Mouse (Mus musculus): ENCODE measurements around the gene Rhbdd2. TPM values are rescaled to one million over a fixed set of nuclear protein-coding genes. Genes with fewer than 3 reads are reported as not detected.

Gene Rhbdd2
- polyA plus RNA-seq, 1 experiment: 23.3 TPM

DNA sequence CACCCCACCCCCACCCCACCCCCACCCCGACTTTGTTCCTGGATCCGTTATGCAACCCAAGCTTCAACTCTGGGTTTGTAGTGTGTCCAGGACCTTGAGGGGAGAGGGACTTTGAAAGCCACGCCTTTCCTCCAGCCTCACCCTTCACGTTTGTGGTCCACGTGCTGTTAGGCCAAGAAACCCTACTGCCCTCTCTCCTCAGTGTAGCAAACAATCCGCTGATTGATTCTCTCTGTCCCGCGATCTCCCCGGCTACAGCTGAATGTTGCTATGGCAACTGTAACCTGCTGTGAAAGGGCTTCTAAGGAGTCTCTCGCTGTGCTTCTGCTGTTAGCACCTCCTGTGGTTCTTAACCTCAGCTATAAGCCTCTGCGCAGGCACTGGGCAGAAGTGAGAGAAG lies 42.4 kb downstream of the Rhbdd2 start:
- Histone ChIP-seq H3K4me3 (ENCODE audit: insufficient read depth, low read length) (no peak overlapping the region), H3K27ac (ENCODE audit: insufficient read depth, low read length) (no peak overlapping the region), H3K4me1 (ENCODE audit: control insufficient read depth, insufficient read depth, low read length) (peaks cover 18% of the 10 kb centered on the region)
- TF ChIP-seq CTCF (IDR thresholded peaks at IDR 0.05; ENCODE audit: borderline replicate concordance, insufficient read depth, low read length) (no peak), POLR2A (IDR thresholded peaks at IDR 0.05; ENCODE audit: low read depth, low read length) (no peak)

DNA sequence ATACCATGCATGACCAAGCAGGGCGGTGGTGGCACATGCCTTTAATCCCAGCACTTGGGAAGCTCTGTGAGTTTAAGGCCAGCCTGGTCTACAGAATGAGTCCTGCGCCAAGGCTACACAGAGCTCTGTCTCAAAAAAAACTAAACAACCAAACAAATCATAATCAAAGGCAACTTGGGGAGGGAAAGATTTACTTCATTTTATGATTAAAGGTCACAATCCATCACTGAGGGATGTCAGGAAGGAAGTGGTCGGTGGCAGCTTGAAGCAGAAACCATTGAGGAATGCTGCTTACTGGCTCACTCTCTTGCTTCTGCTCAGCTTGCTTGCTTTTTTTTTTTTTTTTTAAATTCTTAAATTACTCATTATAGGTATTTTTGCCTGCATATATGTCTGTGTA lies 44.3 kb downstream of the Rhbdd2 start:
- peaks cover 9% of the 10 kb centered on the region for H3K4me1 ChIP-seq (ENCODE audit: control insufficient read depth, insufficient read depth, low read length)
- no peak for TF ChIP-seq CTCF (IDR thresholded peaks at IDR 0.05; ENCODE audit: borderline replicate concordance, insufficient read depth, low read length)
- TF ChIP-seq POLR2A (IDR thresholded peaks at IDR 0.05; ENCODE audit: low read depth, low read length): no peak
- H3K27ac ChIP-seq (ENCODE audit: insufficient read depth, low read length): no peak overlapping the region
- no peak overlapping the region for H3K4me3 ChIP-seq (ENCODE audit: insufficient read depth, low read length)

DNA sequence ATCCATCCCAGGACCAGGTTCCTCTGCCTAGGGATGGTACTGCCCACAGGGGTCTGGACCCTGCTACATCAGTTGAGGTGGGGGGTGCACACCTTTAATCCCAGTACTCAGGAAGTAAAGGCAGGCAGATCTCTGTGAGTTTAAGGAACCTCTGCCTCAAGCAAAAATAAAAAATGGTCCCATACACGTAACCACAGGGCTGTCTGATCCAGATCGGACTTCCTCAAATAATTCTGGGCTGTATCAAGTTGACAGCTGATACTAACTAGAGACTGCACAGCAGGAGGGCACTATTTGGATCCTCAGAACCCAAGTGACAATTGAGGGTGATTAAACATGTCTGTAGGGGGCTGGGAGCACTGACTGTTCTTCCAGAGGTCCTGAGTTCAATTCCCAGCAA lies 44.8 kb downstream of the Rhbdd2 start:
- H3K4me1 ChIP-seq (ENCODE audit: control insufficient read depth, insufficient read depth, low read length): peaks cover 8% of the 10 kb centered on the region
- no peak overlapping the region for H3K4me3 ChIP-seq (ENCODE audit: insufficient read depth, low read length)
- TF ChIP-seq CTCF (IDR thresholded peaks at IDR 0.05; ENCODE audit: borderline replicate concordance, insufficient read depth, low read length) (no peak), POLR2A (IDR thresholded peaks at IDR 0.05; ENCODE audit: low read depth, low read length) (no peak)
- H3K27ac ChIP-seq (ENCODE audit: insufficient read depth, low read length): no peak overlapping the region

DNA sequence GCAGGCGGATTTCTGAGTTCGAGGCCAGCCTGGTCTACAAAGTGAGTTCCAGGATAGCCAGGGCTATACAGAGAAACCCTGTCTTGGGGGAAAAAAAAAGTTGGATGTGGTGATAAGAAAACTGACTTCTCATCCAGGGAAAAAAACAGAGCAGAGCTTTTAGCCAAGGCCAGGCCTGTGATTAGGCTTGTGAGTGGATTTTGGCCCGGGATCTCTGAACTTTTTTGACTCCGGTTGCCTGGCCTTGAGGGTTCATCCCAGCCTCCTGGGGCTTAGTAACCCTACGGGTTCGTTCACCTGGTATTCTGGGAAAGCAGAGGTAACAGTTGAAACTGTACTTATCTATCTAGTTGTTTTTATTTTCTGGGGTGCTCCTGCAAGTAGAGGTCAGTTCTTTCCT lies 46.1 kb downstream of the Rhbdd2 start:
- H3K27ac ChIP-seq (ENCODE audit: insufficient read depth, low read length): no peak overlapping the region
- no peak overlapping the region for H3K4me3 ChIP-seq (ENCODE audit: insufficient read depth, low read length)
- H3K4me1 ChIP-seq (ENCODE audit: control insufficient read depth, insufficient read depth, low read length): peaks cover 8% of the 10 kb centered on the region
- TF ChIP-seq POLR2A (IDR thresholded peaks at IDR 0.05; ENCODE audit: low read depth, low read length): no peak
- no peak for TF ChIP-seq CTCF (IDR thresholded peaks at IDR 0.05; ENCODE audit: borderline replicate concordance, insufficient read depth, low read length)

DNA sequence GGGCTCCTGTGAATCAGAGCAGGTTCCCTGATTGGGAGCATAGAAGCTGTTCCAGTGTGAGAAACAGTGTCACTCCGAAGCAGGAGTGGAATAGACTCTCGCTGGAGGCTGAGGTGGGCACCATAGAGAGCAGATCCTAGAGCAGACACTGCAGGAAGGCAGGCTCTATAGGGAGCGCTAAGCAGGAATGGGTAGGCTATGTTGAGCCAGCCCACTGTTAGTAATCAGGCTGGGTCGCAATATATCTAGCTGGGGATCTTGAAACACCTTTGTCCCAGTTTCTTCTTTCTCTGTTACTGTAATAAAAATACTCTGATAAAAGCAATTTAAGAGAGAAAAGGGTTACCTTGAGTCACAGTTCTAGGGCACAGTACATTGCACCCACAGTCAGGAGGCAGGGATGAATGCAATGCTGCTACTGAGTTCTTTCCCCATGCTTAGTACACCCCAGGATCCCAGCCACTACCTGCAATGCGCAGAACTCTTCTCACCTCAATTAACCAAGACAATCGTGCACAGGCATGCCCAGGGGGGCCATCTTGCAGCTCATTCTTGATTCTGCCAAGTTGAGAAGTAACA lies 48.6 kb downstream of the Rhbdd2 start:
- no peak overlapping the region for H3K27ac ChIP-seq (ENCODE audit: insufficient read depth, low read length)
- H3K4me3 ChIP-seq (ENCODE audit: insufficient read depth, low read length): no peak overlapping the region
- no peak for TF ChIP-seq POLR2A (IDR thresholded peaks at IDR 0.05; ENCODE audit: low read depth, low read length)
- TF ChIP-seq CTCF (IDR thresholded peaks at IDR 0.05; ENCODE audit: borderline replicate concordance, insufficient read depth, low read length): no peak
- peaks cover 3% of the 10 kb centered on the region; the same call in 1 of the 2 replicates for H3K4me1 ChIP-seq (ENCODE audit: control insufficient read depth, insufficient read depth, low read length)

DNA sequence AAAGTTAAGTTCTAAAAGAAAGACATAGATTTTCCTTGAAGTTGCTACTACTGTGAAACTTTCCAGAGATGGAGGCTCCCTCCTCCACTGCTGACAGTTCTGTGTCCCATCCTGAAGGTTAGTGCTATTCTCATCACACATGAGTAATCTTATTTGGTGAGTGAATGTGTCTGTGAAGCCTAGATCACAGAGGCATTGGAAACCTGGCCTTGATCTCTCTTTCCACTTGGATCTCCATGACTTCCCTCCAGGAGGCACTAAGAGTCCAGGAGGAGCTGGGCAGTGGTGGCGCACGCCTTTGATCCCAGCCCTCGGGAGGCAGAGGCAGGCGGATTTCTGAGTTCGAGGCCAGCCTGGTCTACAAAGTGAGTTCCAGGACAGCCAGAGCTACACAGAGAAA lies 49.6 kb downstream of the Rhbdd2 start:
- no peak for TF ChIP-seq POLR2A (IDR thresholded peaks at IDR 0.05; ENCODE audit: low read depth, low read length)
- Histone ChIP-seq H3K27ac (ENCODE audit: insufficient read depth, low read length) (no peak overlapping the region), H3K4me1 (ENCODE audit: control insufficient read depth, insufficient read depth, low read length) (no peaks in the 10 kb centered on the region), H3K4me3 (ENCODE audit: insufficient read depth, low read length) (no peak overlapping the region)

DNA sequence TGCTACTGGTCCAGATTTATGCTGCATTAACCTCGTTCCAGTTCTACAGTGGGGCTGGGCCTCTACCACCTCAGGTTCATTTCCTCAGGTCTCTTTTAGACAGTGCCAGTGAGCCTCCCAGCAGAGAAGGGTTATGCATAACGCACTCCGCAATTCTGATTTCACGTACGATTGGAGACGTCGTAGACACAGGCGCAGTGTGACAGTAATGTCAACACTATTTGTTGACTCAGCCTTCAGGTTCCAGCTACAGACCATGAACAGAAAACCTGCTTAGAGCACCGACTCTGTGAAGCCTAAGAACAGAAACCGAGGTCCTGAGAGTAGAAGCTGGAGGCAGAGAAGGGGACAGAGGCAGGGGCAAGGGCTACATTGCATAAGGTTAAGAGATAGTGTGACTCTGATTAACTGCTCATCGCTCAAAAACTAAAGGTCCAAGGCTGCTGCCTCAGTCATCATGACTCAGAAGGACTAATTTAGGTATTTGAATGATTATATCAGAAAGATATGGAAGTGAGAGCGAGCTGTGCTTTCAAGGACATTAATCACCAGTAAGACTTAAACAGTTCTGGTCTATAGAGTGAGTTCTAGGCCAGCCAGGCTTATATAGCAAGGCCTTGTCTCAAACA lies 50.6 kb downstream of the Rhbdd2 start:
- Histone ChIP-seq H3K4me3 (ENCODE audit: insufficient read depth, low read length) (no peak overlapping the region), H3K27ac (ENCODE audit: insufficient read depth, low read length) (peak overlapping the region; percentile 58; the same call in 1 of the 2 replicates), H3K4me1 (ENCODE audit: control insufficient read depth, insufficient read depth, low read length) (no peaks in the 10 kb centered on the region)
- no peak for TF ChIP-seq CTCF (IDR thresholded peaks at IDR 0.05; ENCODE audit: borderline replicate concordance, insufficient read depth, low read length)
- no peak for TF ChIP-seq POLR2A (IDR thresholded peaks at IDR 0.05; ENCODE audit: low read depth, low read length)

DNA sequence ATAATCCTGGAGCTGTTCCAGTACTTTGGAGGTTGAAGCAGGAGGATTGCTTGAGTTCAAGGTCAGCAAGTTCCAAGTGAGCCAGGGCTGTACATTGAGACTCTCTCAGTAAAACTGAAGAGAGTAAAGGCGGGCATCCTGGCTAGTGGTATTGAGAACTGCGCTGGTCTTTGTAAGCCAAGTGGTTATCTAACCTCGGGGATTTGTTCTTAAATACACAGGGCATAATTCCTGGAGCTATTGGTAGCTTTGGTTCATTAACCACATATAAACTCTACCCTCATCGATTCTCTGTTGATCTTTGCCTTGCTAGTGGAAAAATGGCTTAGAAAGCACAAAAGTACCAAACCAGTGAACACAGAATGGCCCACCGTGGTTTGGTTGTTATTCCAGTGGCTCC lies 58.0 kb downstream of the Rhbdd2 start:
- TF ChIP-seq POLR2A (IDR thresholded peaks at IDR 0.05; ENCODE audit: low read depth, low read length) (no peak), CTCF (IDR thresholded peaks at IDR 0.05; ENCODE audit: borderline replicate concordance, insufficient read depth, low read length) (no peak)
- Histone ChIP-seq H3K4me3 (ENCODE audit: insufficient read depth, low read length) (peak overlapping the region; percentile 80), H3K27ac (ENCODE audit: insufficient read depth, low read length) (no peak overlapping the region)

DNA sequence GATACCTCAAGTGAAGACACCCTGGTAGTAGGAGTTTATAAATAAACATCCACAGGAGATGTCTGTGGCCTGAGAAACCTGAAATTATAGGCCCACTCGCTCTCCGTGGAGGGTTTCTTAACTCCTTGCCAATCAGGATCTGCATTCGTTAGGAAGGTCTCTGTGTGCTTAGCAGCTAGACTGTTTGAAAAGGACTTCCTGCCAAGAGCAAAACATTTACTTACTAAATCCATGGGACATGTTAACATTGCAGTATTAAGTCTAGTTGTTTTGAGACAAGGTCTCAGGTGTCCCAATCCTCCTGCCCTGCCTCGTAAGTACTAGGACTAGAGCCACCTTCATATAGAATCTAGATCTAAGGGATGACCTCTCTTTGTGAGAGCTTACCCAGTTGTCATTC lies 58.8 kb downstream of the Rhbdd2 start:
- H3K4me1 ChIP-seq (ENCODE audit: control insufficient read depth, insufficient read depth, low read length): no peaks in the 10 kb centered on the region; the same call in 1 of the 2 replicates
- TF ChIP-seq CTCF (IDR thresholded peaks at IDR 0.05; ENCODE audit: borderline replicate concordance, insufficient read depth, low read length): no peak
- no peak for TF ChIP-seq POLR2A (IDR thresholded peaks at IDR 0.05; ENCODE audit: low read depth, low read length)
- no peak overlapping the region for H3K4me3 ChIP-seq (ENCODE audit: insufficient read depth, low read length)
- H3K27ac ChIP-seq (ENCODE audit: insufficient read depth, low read length): no peak overlapping the region

More for the DNA sequence above, 58.0 kb downstream of the Rhbdd2 start:
- no peaks in the 10 kb centered on the region; the same call in 1 of the 2 replicates for H3K4me1 ChIP-seq (ENCODE audit: control insufficient read depth, insufficient read depth, low read length)

DNA sequence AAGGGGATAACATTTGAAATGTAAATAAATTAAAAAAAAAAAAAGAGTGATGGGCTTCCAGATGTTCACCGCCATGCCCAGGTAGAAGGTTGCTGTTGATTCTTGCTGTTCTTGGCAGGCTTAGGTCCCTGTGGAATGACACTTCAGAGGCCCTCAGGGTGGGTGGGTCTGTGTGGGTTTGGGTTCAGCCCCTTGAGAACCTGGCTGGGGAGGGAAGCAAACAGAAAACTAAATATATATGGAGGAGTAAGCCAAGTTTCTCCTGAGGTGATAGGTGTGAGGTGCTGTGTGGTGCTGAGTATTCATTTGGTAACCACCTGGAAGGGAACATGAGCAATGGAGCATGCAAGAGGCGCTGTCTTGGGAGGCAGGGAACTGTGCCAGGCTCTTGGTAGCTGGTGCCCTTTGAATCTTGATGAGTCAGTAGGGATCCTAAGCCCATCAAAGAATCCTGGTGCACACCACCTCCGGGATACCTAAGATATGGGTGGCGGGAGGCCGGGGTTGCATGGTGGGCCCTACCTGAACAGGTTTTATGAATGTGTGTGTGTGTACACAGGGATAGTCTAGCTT lies 60.9 kb downstream of the Rhbdd2 start:
- Histone ChIP-seq H3K4me1 (ENCODE audit: control insufficient read depth, insufficient read depth, low read length) (no peaks in the 10 kb centered on the region; the same call in 1 of the 2 replicates), H3K4me3 (ENCODE audit: insufficient read depth, low read length) (no peak overlapping the region), H3K27ac (ENCODE audit: insufficient read depth, low read length) (no peak overlapping the region)
- no peak for TF ChIP-seq CTCF (IDR thresholded peaks at IDR 0.05; ENCODE audit: borderline replicate concordance, insufficient read depth, low read length)
- TF ChIP-seq POLR2A (IDR thresholded peaks at IDR 0.05; ENCODE audit: low read depth, low read length): no peak
